Mouse (Mus musculus): Measurements from ENCODE around the gene Sctr.

DNA sequence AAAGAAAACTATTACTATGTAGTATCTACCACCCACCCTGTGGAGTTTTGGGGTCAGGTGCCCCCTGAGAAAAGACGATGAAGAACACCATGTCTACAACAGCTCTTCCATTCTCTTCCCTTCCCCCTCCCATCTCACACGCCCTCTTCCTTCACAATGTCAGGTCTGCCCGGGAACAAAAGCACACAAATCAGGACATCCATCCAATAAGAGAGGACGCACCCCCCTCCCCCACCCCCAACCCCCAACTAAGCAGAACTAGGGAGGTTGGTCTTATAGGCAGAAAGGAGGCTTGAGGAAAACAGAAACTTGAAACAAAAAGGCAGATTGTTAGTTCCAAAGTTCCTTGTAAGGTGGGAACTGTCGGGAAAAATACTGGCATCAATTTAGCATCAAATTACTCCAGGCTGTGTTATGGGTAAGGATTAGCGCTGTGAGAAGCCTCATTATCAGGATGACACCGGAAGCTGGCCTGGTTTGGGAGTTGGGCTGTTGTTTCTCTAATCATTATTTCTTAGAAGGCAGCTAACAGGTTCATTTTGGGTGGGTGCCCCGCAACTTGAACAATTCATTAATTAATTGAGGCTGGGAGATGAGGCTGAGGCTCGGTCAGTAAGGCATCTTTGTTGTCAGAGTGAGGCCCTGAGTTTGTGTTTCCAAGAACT, 71.2 kb downstream of the Sctr start:
- no peak for TF ChIP-seq CTCF (IDR thresholded peaks at IDR 0.05; ENCODE audit: extremely low read depth, insufficient read length, insufficient replicate concordance, low read depth, low read length)
- TF ChIP-seq POLR2A (IDR thresholded peaks at IDR 0.05; ENCODE audit: low read depth, low read length): no peak
